Mouse (Mus musculus) MN1 (cell line): ENCODE results near the gene Mast4.
"Not testable (repeated sequence)": the region's sequence is repeated elsewhere in the genome, so short reads cannot be mapped to it uniquely, and the experiment has no call there.

Source experiments
- DNase-seq: peaks from one replicate; pipeline ENCODE4 v3.0.0-alpha.2; 2016; ENCODE audit warnings: low spot score

Gene Mast4

DNA sequence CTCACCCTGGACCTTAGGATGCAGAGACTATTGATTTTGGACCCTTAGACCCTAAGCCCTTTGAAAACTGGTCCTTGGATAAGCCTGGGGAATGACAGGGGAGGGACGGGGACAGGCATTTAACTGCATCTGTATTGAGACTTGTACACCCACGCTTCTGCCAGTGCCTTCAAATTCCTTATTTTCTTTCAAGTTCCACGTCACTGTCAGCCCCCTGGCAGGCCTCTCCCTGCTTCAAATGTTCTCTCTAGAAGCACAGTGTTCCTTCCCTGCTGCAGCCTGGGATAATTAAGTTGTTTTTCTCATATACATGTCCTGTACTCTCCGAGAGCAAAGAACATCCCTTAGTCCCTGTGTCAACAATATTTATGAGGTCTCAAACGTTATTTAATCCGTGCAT is 585.1 kb downstream of the Mast4 start:
- DNase-seq: no peak

DNA sequence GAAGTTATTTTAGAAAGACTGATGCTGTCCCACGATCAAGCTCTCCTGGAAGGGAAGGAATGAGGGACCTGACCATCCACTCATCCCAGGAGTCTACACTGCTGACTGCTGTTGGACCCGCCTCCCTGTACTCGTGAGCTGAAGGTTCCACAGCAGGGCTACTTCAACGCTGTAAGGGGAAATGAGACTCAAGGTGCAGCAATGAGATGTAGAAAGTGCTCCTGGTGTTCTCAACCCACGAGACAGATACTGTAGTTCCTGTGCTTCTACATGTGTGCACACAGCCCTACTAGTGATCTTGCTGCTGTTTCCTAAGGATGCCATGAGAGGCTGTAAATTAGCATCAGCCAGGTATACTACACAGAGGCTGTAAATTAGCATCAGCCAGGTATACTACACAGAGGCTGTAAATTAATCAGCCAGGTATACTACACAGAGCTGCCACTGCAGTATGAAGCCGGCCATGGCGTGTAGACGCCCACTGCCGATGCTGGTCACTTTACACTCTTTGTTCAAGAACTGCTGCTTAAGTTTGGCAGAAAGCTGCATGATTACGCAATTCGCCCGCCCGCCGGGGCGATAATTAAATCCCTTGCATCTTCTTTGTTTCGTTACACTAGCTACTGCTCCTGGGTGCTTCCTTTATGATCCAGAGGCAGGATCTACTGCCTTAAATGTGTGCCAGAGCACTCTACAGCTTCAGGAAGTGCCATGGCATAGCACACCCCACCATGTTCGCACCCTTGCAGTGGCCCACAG is 587.3 kb downstream of the Mast4 start:
- DNase-seq: peak; percentile 55

- no peak for DNase-seq
Observed at GRCm38 (mm10) chr13:102745626-102746342, 588.5 kb downstream of the Mast4 start.

- DNase-seq: no peak
Observed at GRCm38 (mm10) chr13:102745270-102745600, 589.1 kb downstream of the Mast4 start.

GRCm38 (mm10) chr13:102744481-102745269 is 589.6 kb downstream of the Mast4 start:
- peak; percentile 65 for DNase-seq

DNA sequence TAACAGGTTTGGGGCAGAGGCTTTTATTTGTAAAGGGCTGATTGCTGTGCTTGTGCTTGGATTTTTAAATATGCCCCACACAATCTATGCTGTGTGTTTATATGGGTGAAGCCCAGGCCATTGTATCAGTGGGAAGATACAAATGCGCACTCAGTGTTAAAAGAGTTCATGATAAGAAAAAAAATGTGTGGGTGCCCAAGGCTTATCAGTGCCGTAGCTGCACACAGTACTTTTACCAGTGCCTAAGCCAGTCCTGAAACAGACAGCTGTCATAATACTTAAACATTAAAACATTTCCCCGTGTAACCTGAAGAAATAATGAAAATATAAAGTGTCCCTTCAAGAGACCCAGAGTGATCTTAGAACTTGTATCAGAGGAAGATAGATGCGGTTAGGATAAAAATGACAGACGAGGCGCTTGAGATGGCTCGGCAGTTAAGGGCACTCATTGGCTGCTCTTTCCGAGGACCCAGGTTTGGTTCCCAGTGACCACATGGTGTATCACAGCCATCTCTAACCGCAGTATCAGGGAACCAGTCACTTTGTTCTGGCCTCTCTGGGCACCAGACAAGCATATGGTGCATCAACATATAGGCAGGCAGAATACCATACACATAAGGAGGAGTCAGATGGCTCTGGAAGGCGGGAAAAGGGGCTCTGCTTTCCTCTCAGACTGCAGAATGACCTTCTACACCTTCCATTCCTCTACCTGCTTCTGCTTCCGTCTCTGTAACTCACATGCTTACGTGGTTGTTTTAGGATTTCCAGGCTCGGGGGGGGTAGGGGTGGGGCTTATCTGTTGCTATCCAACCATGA is 594.4 kb downstream of the Mast4 start:
- no peak for DNase-seq

DNA sequence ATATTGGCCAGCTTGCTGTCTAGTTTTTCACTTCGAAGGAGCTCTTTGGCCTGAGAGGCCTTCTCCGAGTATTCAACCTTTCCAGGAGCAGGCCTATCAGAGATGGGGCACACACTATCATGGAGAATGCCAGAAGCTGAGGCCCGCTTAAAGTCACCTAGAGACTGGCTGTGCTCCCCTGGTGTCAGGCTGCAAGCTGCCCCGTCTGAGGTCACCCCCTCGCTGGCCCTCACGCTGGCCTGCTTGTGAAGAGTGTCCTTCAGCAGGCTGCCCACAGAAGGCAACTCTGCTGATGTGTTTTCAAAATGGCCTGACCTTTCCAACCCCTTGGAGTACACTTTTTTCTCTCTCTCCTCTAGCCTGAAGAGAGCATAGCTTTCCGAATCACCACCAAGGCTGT is 596.5 kb downstream of the Mast4 start:
- DNase-seq: no peak

DNA sequence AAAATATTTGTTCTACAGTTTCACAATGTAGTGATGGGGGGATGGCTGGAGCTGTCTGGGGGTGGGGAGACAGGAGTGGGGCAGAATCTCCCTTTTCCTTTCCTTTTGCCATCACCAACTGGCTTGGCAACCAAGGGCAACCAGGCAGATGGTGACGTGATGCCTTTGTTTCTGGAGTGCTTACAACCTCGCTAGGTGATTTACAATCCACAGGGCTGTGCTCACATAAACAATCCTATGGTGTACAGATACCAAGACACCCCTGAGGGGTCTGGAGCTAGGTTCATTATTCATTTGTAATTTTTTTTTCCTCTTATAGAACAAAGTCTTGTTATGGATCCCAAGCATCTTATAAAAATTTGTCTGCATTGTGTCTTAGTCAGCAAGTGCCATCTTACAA is 601.2 kb downstream of the Mast4 start:
- no peak for DNase-seq

GRCm38 (mm10) chr13:102728951-102729350 is 605.3 kb downstream of the Mast4 start:
- DNase-seq: not testable (repeated sequence)

- DNase-seq: no peak
Observed at GRCm38 (mm10) chr13:102728035-102728434, 606.3 kb downstream of the Mast4 start.

- DNase-seq: no peak
Observed at GRCm38 (mm10) chr13:102726876-102727275, 607.4 kb downstream of the Mast4 start.

DNA sequence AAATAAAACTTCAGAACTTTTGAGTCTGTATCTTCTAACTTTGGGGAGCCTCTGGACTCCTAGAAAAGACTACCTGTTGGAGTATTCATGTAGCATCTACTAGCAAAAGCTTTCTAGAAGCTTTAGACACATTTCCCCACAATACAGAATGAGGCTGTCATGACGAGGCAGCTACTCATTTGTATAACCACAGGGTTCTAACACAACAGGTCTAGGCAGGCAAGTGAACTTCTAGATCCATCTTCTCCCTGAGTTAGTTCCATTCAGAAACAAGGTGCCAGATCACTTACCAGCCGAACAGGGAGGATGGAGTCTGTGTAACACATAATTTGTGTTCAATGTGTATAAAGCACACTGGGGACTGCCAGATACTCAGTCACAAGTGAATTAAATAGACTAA is 608.4 kb downstream of the Mast4 start:
- no peak for DNase-seq

DNA sequence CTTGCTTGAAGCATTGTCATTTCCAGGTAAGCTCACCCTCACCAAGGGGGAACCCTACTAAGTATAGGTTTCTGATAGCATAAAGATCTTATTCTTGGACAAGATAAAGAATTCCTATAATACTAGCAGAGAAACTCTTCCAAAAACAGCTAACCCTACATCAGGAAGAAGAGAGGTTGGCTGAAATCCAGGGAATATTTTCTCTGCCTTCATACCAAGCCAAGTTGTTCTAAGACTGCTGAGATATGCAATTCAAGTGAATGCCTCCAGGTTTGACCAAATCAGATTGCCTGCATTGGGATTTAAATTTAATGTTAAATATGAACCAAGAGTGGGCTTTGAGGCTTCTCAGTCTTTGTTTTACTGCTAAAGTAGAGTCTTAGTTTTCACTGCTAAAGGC is 608.9 kb downstream of the Mast4 start:
- no peak for DNase-seq

- no peak for DNase-seq
Observed at GRCm38 (mm10) chr13:102716973-102717372, 617.3 kb downstream of the Mast4 start.

GRCm38 (mm10) chr13:102700744-102701143 is 633.6 kb downstream of the Mast4 start:
- DNase-seq: no peak

- DNase-seq: no peak
Observed at GRCm38 (mm10) chr13:102700176-102700575, 634.1 kb downstream of the Mast4 start.

- DNase-seq: peak; percentile 74
Observed at GRCm38 (mm10) chr13:102698751-102699323, 635.5 kb downstream of the Mast4 start.

DNA sequence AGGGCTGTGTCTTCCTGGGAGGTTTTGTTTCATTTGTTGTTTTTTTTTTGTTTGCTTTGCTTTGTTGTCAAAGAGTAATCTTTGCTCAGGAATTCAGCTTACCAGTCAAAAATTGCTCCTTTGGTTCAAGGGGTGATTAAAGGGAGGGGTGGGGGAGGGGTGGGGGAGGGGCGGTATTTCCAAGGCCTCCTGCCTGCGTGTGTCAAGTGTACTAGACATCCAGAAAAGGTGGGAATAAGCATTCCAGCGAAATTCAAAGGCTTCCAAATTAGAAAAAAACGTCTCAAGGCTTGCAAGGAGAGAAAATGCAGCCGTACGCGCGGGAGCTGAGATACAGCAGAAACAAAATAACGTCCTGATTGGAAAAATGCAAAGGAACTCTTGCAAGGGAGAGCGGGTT is 636.0 kb downstream of the Mast4 start:
- no peak for DNase-seq

DNA sequence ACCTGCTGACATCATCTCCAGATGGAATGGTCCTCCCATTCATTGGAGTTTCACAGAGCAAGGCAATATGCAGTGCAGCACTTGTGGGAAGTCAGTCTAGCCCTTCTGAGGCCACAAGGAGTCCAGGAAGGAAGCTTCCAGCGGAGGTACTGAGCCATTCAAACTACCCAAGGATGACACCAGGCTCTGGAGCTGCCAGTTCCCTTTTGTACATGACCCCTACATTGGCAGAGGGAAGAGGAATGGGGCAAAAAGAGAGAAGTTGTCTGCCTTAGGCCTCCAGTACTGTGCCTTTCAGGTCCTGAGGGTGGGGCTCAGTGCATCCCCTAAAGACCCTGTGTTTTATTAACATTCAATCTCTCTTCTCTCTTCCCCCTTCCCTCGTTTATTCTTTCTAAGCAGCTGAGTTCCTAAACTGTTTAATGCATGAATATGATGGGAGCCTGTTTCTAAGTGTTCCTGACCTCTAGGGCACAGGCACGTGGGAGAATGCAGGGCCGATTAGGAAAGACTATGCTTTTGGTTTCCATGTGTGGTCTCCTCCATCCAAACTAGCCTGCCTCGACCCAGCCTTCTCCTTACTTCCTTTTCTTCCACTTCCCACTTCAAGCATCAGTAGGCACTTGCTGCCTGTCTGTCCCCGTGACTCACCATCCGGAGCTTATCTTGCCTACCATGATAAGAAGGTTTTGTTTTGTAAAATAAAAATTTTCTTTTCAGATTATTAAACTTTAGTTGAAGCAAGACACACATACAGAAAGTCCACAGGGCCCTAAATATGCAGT is 639.0 kb downstream of the Mast4 start:
- no peak for DNase-seq

DNA sequence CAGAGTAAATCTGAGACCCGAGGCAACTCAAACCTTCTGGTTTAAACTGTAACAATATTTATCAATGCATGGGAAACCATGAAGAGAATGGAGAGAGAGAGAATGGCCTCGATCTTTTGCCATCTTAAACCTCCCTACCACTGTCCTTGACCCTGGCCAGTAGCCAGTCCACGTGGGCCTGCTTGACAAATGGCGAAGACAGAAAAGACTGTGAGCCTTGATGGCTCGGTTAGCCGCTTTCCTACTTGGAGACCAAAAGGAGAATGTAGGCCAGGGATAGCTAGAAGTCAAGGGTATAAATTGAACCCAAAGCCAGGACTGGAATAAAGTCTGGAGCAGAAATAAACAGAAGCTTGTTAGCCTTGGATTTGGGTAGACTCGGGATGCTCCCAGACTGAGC is 640.1 kb downstream of the Mast4 start:
- no peak for DNase-seq

DNA sequence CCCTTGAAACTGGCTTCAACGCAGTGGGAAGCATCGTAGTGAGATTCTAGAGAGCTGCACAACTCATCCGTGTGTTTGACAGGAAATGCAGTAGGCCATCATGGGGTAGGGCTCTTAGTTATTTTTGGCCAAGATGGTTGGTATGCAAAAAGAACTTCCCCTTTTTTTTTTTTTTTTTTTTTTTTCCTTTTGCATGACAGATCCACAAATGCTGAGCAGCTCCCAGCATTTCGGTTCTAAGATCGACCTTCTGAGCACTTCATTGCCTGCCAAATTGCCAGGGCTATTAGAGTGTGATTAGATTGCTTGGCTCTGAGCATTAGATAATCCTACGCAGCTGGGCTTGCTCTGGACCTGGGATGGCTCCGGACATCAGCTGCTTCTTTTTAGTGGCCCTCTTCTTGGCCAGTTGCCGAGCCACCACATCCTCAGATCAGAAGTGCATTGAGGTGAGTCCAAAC is 640.9 kb downstream of the Mast4 start, which contains the start of gene Cd180:
Cd180 (plus strand) TSS at position 218 of the 461 bp plus-strand sequence.
- DNase-seq: peak; percentile 61
